Mouse (Mus musculus): ENCODE measurements around the gene Phtf2.

DNA sequence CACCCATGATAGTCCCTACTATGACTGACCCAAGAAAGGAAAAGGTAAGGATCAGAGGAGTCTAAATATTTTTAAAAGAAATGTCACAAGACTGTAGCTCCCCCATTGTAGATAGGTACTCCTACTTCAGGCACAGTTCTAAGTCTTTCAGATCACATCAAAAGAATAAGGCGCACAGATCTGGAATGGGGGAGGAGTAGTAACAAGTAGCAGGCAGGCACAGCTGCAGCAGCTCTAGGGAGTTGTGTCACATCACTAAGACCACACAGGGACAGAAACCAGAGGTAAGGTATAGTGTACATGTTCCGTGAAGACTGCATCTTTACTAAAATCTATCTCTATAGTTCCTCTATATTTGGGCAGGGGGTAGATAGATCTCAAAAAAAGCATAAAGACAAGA is 29.8 kb upstream of the Phtf2 start:
- no peak for TF ChIP-seq POLR2A (IDR thresholded peaks at IDR 0.05; ENCODE audit: insufficient read depth, low read length)
- TF ChIP-seq CTCF (IDR thresholded peaks at IDR 0.05; ENCODE audit: low read depth, low read length): no peak
- TF ChIP-seq EP300 (IDR thresholded peaks at IDR 0.05; ENCODE audit: insufficient read depth, low read depth, low read length): no peak

All from ES-Bruce4 (cell line).